Mouse (Mus musculus): ENCODE data around the gene 4933402J07Rik. TPM values are rescaled to one million over a fixed set of nuclear protein-coding genes. Genes with fewer than 3 reads are reported as not detected.

4933402J07Rik gene
- total RNA-seq (2021), result not detected

GRCm38 (mm10) chr8:87563553-87563952, at the start of gene 4933402J07Rik:
Gene 4933402J07Rik (plus strand): TSS chr8:87563853.
- intact Hi-C loops (cut with DNase I), result no loop called here

GRCm38 (mm10) chr8:87517132-87517531, 46.5 kb upstream of the 4933402J07Rik start:
- no peak for DNase-seq
- intact Hi-C loops (cut with DNase I), result no loop called here

More at GRCm38 (mm10) chr8:87563553-87563952, at the start of gene 4933402J07Rik:
- DNase-seq, result no peak

- no peak for DNase-seq
- intact Hi-C loops (cut with DNase I), result no loop called here
These were observed 38.6 kb upstream of the 4933402J07Rik start for GRCm38 (mm10) chr8:87525006-87525405.

- no peak for DNase-seq
- intact Hi-C loops (cut with DNase I), result no loop called here
These were observed 32.5 kb upstream of the 4933402J07Rik start for GRCm38 (mm10) chr8:87531176-87531575.

GRCm38 (mm10) chr8:87533476-87533875, 30.2 kb upstream of the 4933402J07Rik start:
- intact Hi-C loops (cut with DNase I), result no loop called here
- no peak for DNase-seq

GRCm38 (mm10) chr8:87534846-87535245, 28.8 kb upstream of the 4933402J07Rik start:
- intact Hi-C loops (cut with DNase I), result loop anchor here (5.0 kb wide), 1 partner anchor 318 kb away; no protein-coding TSS in a partner anchor
- DNase-seq, result no peak

GRCm38 (mm10) chr8:87536615-87537329, 26.9 kb upstream of the 4933402J07Rik start:
- intact Hi-C loops (cut with DNase I), result loop anchor here (1.0 to 5.0 kb wide), 2 partner anchors 319 to 602 kb away; no protein-coding TSS in a partner anchor
- peak; percentile 73 to 84 for DNase-seq

- intact Hi-C loops (cut with DNase I), result loop anchor here (5.0 kb wide), 1 partner anchor 323 kb away; no protein-coding TSS in a partner anchor
- no peak for DNase-seq
These were observed 23.7 kb upstream of the 4933402J07Rik start for GRCm38 (mm10) chr8:87539829-87540394.

GRCm38 (mm10) chr8:87549881-87550280, 13.8 kb upstream of the 4933402J07Rik start:
- intact Hi-C loops (cut with DNase I), result no loop called here

GRCm38 (mm10) chr8:87552801-87553200, 10.9 kb upstream of the 4933402J07Rik start:
- no peak for DNase-seq
- intact Hi-C loops (cut with DNase I), result no loop called here

More at GRCm38 (mm10) chr8:87549881-87550280, 13.8 kb upstream of the 4933402J07Rik start:
- no peak for DNase-seq

- intact Hi-C loops (cut with DNase I), result no loop called here
- no peak for DNase-seq
These were observed 2.9 kb upstream of the 4933402J07Rik start for GRCm38 (mm10) chr8:87560801-87561200.

- DNase-seq, result no peak
- intact Hi-C loops (cut with DNase I), result no loop called here
These were observed 5.5 kb downstream of the 4933402J07Rik start for GRCm38 (mm10) chr8:87569203-87569602.

- peak; percentile 18 for DNase-seq
- intact Hi-C loops (cut with DNase I), result no loop called here
These were observed 6.3 kb downstream of the 4933402J07Rik start for GRCm38 (mm10) chr8:87569706-87570563.

- no peak for DNase-seq
- intact Hi-C loops (cut with DNase I), result no loop called here
These were observed 6.9 kb downstream of the 4933402J07Rik start for GRCm38 (mm10) chr8:87570564-87570855.

- intact Hi-C loops (cut with DNase I), result no loop called here
- no peak for DNase-seq
These were observed 7.2 kb downstream of the 4933402J07Rik start for GRCm38 (mm10) chr8:87570880-87571279.

- intact Hi-C loops (cut with DNase I), result loop anchor here (5.0 to 10.0 kb wide), 2 partner anchors 428 to 651 kb away; no protein-coding TSS in a partner anchor
- peak; percentile 52 to 68 for DNase-seq
These were observed 30.6 kb downstream of the 4933402J07Rik start for GRCm38 (mm10) chr8:87594272-87594671.

- intact Hi-C loops (cut with DNase I), result no loop called here
- DNase-seq, result no peak
These were observed 39.1 kb downstream of the 4933402J07Rik start for GRCm38 (mm10) chr8:87602731-87603130.

GRCm38 (mm10) chr8:87609110-87609509, 45.5 kb downstream of the 4933402J07Rik start:
- DNase-seq, result no peak
- intact Hi-C loops (cut with DNase I), result no loop called here

GRCm38 (mm10) chr8:87609651-87610192, 46.1 kb downstream of the 4933402J07Rik start:
- DNase-seq, result no peak
- intact Hi-C loops (cut with DNase I), result no loop called here

GRCm38 (mm10) chr8:87613701-87614100, 50.0 kb downstream of the 4933402J07Rik start:
- intact Hi-C loops (cut with DNase I), result no loop called here
- no peak for DNase-seq

- DNase-seq, result peak; percentile 4 to 6
- intact Hi-C loops (cut with DNase I), result no loop called here
These were observed 55.5 kb downstream of the 4933402J07Rik start for GRCm38 (mm10) chr8:87619118-87619517.
